Mouse (Mus musculus) intestine, postnatal 0 days (tissue): Measurements from ENCODE around the gene Hpse. TPM values are rescaled to one million over a fixed set of nuclear protein-coding genes. Genes with fewer than 3 reads are reported as not detected.
A peak's percentile ranks its signal among the peaks of the same experiment; 100 is the strongest.

Experiments used
- ATAC-seq: fragments of 200-750 bp; cut with Nextera tagmentation; 2 replicates; pipeline ENCODE4 v1.8.0; 2017; ENCODE audit warnings: mild to moderate bottlenecking, moderate TSS enrichment, moderate library complexity
- H3K27ac ChIP-seq: fragments of 300-500 bp; sonication (generic); 2 replicates; pipeline ENCODE4 v1.5.1; 2014; ENCODE audit warnings: mild to moderate bottlenecking, low read depth, low read length, moderate library complexity
- H3K27me3 ChIP-seq: fragments of 300-500 bp; sonication (generic); replicated peaks from 2 replicates; pipeline ENCODE4 v1.6.1; 2014; ENCODE audit warnings: low read length, mixed read lengths; ENCODE audit not compliant: control insufficient read depth, insufficient read depth
- H3K36me3 ChIP-seq: fragments of 300-500 bp; sonication (generic); 2 replicates; pipeline ENCODE4 v1.6.1; 2014; ENCODE audit warnings: mild to moderate bottlenecking, moderate library complexity; ENCODE audit not compliant: control insufficient read depth, insufficient read depth
- H3K4me1 ChIP-seq: fragments of 300-500 bp; sonication (generic); replicated peaks from 2 replicates; pipeline ENCODE4 v1.6.1; 2014; ENCODE audit warnings: antibody characterized with exemption, low read length, mixed read lengths; ENCODE audit not compliant: control insufficient read depth, insufficient read depth
- H3K4me2 ChIP-seq: fragments of 300-500 bp; sonication (generic); replicated peaks from 2 replicates; pipeline ENCODE4 v1.6.1; 2014; ENCODE audit warnings: low read depth, mild to moderate bottlenecking, moderate library complexity
- H3K4me3 ChIP-seq: fragments of 300-500 bp; sonication (generic); 2 replicates; pipeline ENCODE4 v1.5.1; 2014; ENCODE audit warnings: low read depth, low read length
- H3K9ac ChIP-seq: fragments of 300-500 bp; sonication (generic); 2 replicates; pipeline ENCODE4 v1.6.1; 2014; ENCODE audit warnings: mild to moderate bottlenecking, low read depth, low read length
- H3K9me3 ChIP-seq: fragments of 300-500 bp; sonication (generic); 2 replicates; pipeline ENCODE4 v1.6.1; 2016; ENCODE audit warnings: mixed run types; ENCODE audit not compliant: control insufficient read depth
- CTCF ChIP-seq: sonication (generic); IDR thresholded peaks from 2 replicates; pipeline ENCODE4 v1.5.1; 2016; ENCODE audit warnings: low read depth, mild to moderate bottlenecking, control low read depth, antibody characterized with exemption, moderate library complexity
- WGBS: fragments of 180-500 bp; shearing (Covaris S2); extraction: QIAGEN DNeasy Blood & Tissue Kit; methylation state at CpG from one replicate; pipeline ENCODE4 v1.1.7; 2014; 5-methylcytosine and 5-hydroxymethylcytosine counted together
- polyA plus RNA-seq: library from polyadenylated mRNA; unstranded; fragments of >200 nt; fragmentation: Nextera tagmentation; extraction: Ambion mirVana; gene quantifications from 2 replicates; pipeline ENCODE4 v1.2.1, GENCODE M21; 2015

Gene Hpse
- polyA plus RNA-seq, 1 experiment from 2014 or later: 0.82 TPM

DNA sequence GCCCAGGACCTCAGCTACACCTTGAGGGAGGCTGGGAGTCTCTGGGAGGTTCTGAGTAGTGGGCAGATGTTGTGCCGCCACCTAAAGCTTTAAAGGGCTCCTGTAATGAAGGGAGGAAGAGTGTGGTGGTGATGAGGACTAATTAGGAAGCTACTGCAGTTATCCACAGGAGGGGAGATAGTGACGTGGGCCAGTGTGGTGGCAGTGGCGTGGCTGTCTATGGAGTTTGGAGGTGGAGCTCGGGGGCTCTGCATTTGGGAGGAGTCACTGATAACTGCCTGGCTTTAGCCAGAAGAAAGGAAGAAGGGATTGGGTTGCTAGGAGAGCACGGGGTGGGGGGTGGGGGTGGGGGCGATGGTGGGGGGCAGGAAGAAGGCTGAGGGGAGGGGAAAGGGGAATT is 71.0 kb downstream of the Hpse start:
- H3K4me3 ChIP-seq: no peak overlapping the region
- no peak for ATAC-seq
- H3K9me3 ChIP-seq: no peaks in the 10 kb centered on the region
- H3K4me1 ChIP-seq: peaks cover 14% of the 10 kb centered on the region
- no peaks in the 10 kb centered on the region; the same call in 1 of the 2 replicates for H3K36me3 ChIP-seq
- no peaks in the 10 kb centered on the region for H3K27me3 ChIP-seq
- H3K4me2 ChIP-seq: 0 out of 2 replicates have a peak overlapping the region, but pooled peaks have one; percentile 6
- 36% methylated on average over 6 of the region's 6 CpGs for WGBS
- peak overlapping the region; percentile 86 for H3K27ac ChIP-seq
- TF ChIP-seq CTCF: no peak
- 0 out of 2 replicates have a peak overlapping the region, but pooled peaks have one; percentile 11 for H3K9ac ChIP-seq

- no peaks in the 10 kb centered on the region for H3K27me3 ChIP-seq
- H3K4me1 ChIP-seq: peaks cover 18% of the 10 kb centered on the region
- 0 out of 2 replicates have a peak overlapping the region, but pooled peaks have one; percentile 11 for H3K9ac ChIP-seq
- peak overlapping the region; percentile 86 for H3K27ac ChIP-seq
- H3K36me3 ChIP-seq: no peaks in the 10 kb centered on the region; the same call in 1 of the 2 replicates
- WGBS: 28% methylated on average over 10 of the region's 10 CpGs
- 0 out of 2 replicates have a peak overlapping the region, but pooled peaks have one; percentile 6 for H3K4me2 ChIP-seq
- peak; percentile 42 for ATAC-seq
- no peak for TF ChIP-seq CTCF
- H3K4me3 ChIP-seq: no peak overlapping the region
- H3K9me3 ChIP-seq: no peaks in the 10 kb centered on the region
Observed at GRCm38 (mm10) chr5:100648046-100648445, 71.5 kb downstream of the Hpse start.

DNA sequence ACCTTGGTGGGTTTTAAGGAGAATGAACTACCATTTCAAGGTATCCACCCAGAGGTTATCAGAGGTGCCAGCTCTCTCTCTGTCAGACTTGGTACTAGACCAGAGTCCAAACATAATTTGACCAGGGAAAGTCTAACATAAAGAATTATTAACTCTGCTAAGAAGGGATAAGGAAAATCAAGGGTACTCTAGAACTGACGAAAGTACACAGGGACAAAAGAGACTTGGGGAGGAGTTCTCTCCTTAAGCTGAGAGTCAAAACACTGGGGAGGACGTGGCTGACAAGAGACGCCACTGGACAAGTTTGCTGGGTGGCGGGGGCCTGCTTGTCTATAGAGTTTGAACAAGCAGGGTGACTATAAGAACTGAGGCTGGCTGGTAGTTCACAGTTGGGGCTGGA is 73.0 kb downstream of the Hpse start:
- Histone ChIP-seq H3K9ac (0 out of 2 replicates have a peak overlapping the region, but pooled peaks have one; percentile 7), H3K4me1 (peaks cover 18% of the 10 kb centered on the region), H3K9me3 (no peaks in the 10 kb centered on the region), H3K4me2 (0 out of 2 replicates have a peak overlapping the region, but pooled peaks have one; percentile 7), H3K27me3 (no peaks in the 10 kb centered on the region), H3K27ac (peak overlapping the region; percentile 86), H3K4me3 (no peak overlapping the region), H3K36me3 (no peaks in the 10 kb centered on the region; the same call in 1 of the 2 replicates)
- TF ChIP-seq CTCF: no peak
- ATAC-seq: peak; percentile 29
- 44% methylated on average over 4 of the region's 4 CpGs for WGBS

DNA sequence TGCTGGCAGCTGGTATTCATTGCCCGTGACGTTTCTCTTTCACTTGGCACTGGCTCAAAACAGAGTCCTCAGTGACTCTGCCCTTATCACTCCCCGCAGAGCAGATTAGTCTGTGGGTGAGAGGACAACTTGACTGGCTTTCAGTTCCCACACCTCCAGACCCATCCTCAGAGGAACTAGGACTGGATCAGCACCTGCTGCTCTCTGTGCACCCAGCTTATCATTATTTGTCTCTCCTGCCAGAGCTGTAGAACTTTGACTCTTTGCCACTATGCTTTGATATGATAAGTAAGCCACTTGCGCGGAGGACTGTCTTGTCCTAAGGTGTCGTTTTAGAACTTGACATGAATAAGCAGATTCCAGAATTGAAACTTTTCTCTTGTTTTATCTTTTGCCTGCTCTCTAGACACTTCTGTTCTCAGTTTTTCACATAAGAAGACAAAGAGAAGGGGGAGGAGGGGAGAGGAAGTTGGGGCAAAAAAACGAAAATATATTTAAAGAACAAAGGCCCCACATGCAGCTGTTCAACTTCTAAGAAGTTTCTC is 75.5 kb downstream of the Hpse start:
- Histone ChIP-seq H3K4me3 (no peak overlapping the region), H3K4me2 (no peak overlapping the region), H3K27me3 (no peaks in the 10 kb centered on the region), H3K36me3 (no peaks in the 10 kb centered on the region), H3K4me1 (peaks cover 18% of the 10 kb centered on the region), H3K9ac (no peak overlapping the region), H3K9me3 (no peaks in the 10 kb centered on the region), H3K27ac (peak overlapping the region; percentile 65)
- ATAC-seq: peak; percentile 87
- 21% methylated on average over 7 of the region's 7 CpGs for WGBS
- no peak for TF ChIP-seq CTCF

- H3K4me2 ChIP-seq: no peak overlapping the region
- no peak overlapping the region for H3K9ac ChIP-seq
- H3K27ac ChIP-seq: peak overlapping the region; percentile 65
- no peak for TF ChIP-seq CTCF
- no peaks in the 10 kb centered on the region for H3K9me3 ChIP-seq
- no peaks in the 10 kb centered on the region for H3K27me3 ChIP-seq
- WGBS: 34% methylated on average over 12 of the region's 12 CpGs
- H3K36me3 ChIP-seq: no peaks in the 10 kb centered on the region
- ATAC-seq: peak; percentile 0; the same call in 1 of the 2 replicates
- no peak overlapping the region for H3K4me3 ChIP-seq
- peaks cover 15% of the 10 kb centered on the region for H3K4me1 ChIP-seq
Observed at GRCm38 (mm10) chr5:100643253-100643990, 76.1 kb downstream of the Hpse start.

DNA sequence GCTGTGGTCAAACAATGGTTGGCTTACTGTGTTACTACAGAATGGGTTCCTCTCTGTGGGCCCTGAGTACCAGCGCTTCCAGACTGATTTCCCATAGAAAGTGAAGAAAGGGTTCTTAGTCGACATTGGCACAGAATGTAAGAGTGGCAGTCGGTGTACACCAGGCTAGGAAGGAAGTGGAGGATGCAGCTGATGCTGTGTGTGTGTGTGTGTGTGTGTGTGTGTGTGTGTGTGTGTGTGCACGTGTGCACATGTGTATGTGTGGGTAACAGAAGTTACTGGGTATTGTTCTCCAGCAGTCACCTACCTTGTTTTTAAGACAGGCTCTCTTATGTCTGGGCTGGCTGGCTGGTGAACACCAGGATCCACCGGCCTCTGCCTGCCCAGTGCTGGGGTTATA is 77.2 kb downstream of the Hpse start:
- Histone ChIP-seq H3K9ac (no peak overlapping the region), H3K27me3 (no peaks in the 10 kb centered on the region), H3K4me2 (no peak overlapping the region), H3K4me3 (no peak overlapping the region), H3K9me3 (no peaks in the 10 kb centered on the region), H3K27ac (no peak overlapping the region), H3K4me1 (peaks cover 17% of the 10 kb centered on the region), H3K36me3 (no peaks in the 10 kb centered on the region)
- no peak for ATAC-seq
- TF ChIP-seq CTCF: no peak
- WGBS: 93% methylated on average over 5 of the region's 5 CpGs
